ENCODE assay signal across 7 mouse cellular contexts in genomic region chr4:125115710-125116089, GRCm38 (mm10). TPM values are rescaled to one million over a fixed set of nuclear protein-coding genes. Genes with fewer than 3 reads are reported as not detected.
A peak's percentile ranks its signal among the peaks of the same experiment; 100 is the strongest.
DNase-seq lines count a peak whose midpoint lies in the region; ATAC-seq and TF ChIP-seq lines count a peak whose summit lies in the region.

No protein-coding gene starts in this region.

- H3K9me3 ChIP-seq in limb, embryonic 13.5 days, result no peaks in the 10 kb centered on the region

- H3K4me1 ChIP-seq in lung, adult 2 months (ENCODE audit: control insufficient read depth, insufficient read depth, low read length), result peaks cover 12% of the 10 kb centered on the region
- peaks cover 29% of the 10 kb centered on the region for H3K4me1 ChIP-seq in limb, embryonic 13.5 days

- H3K9ac ChIP-seq in limb, embryonic 13.5 days, result no peak overlapping the region

- H3K4me2 ChIP-seq in limb, embryonic 13.5 days (replicated peaks), result no peak overlapping the region; the same call in 1 of the 2 replicates

- peak; percentile 80 to 82 for DNase-seq in lung, adult 18-20 months
- DNase-seq in lung, adult 2 months, result no peak
- DNase-seq in brain, embryonic 14.5 days (ENCODE audit: low read depth), result peak; percentile 30
- peak; percentile 38 for DNase-seq in gastrocnemius, postnatal 10 days
- DNase-seq in natural killer cell, adult 2 months (ENCODE audit: low spot score in 2 of 2), result no peak
- no peak for DNase-seq in layer of hippocampus, adult 9-10 months (ENCODE audit: low spot score)

- peaks cover 19% of the 10 kb centered on the region for H3K36me3 ChIP-seq in limb, embryonic 13.5 days

- WGBS in lung, adult 2 months, result 28% methylated on average over 6 of the region's 6 CpGs
- WGBS in limb, embryonic 13.5 days, result 18% methylated on average over 6 of the region's 6 CpGs

- TF ChIP-seq POLR2A in lung, adult 2 months (IDR thresholded peaks at IDR 0.05; ENCODE audit: borderline replicate concordance, extremely low read depth, low read depth, low read length), result no peak
- no peak for TF ChIP-seq POLR2A in brain, embryonic 14.5 days (IDR thresholded peaks at IDR 0.05; ENCODE audit: borderline replicate concordance, extremely low read depth, insufficient read depth, insufficient read length, poor library complexity, severe bottlenecking)

- no peaks in the 10 kb centered on the region; the same call in 1 of the 2 replicates for H3K27me3 ChIP-seq in limb, embryonic 13.5 days

- no peak for TF ChIP-seq CTCF in lung, adult 2 months (IDR thresholded peaks at IDR 0.05; ENCODE audit: insufficient read depth, low read length)
- no peak for TF ChIP-seq CTCF in brain, embryonic 14.5 days (IDR thresholded peaks at IDR 0.05; ENCODE audit: borderline replicate concordance, extremely low read depth, insufficient read depth, insufficient read length)

- H3K4me3 ChIP-seq in lung, adult 2 months (replicated peaks; ENCODE audit: extremely low read depth, low read depth, low read length), result no peak overlapping the region
- H3K4me3 ChIP-seq in limb, embryonic 13.5 days, result no peak overlapping the region

- peak overlapping the region; percentile 16; the same call in 1 of the 2 replicates for H3K27ac ChIP-seq in limb, embryonic 13.5 days

- peak; percentile 9; the same call in 1 of the 2 replicates for ATAC-seq in limb, embryonic 13.5 days (ENCODE audit: low FRiP score, low read depth)

RNA-seq across cellular contexts. Expression of gene Zc3h12a, which starts 11.9 kb away (rescaled TPM):
- polyA plus RNA-seq in lung, adult 2 months (2012; rRNA removed), result 11.9 and 13.9 TPM in 2 replicates
- 0.57 and 0.85 TPM in 2 replicates for polyA plus RNA-seq in brain, embryonic 14.5 days (2012; rRNA removed)
- total RNA-seq in gastrocnemius, postnatal 10 days (2021), result 1 to 10 TPM; 2.0 to 2.2 TPM
- 0.41 and 0.46 TPM in 2 replicates for polyA plus RNA-seq in limb, embryonic 13.5 days (2015; fragmentation: Nextera tagmentation; extraction: Ambion mirVana)

RNA-seq across cellular contexts. Expression of gene Meaf6, which starts 30.8 kb away (rescaled TPM):
- polyA plus RNA-seq in lung, adult 2 months (2012; rRNA removed), result 9.5 and 14.2 TPM in 2 replicates
- polyA plus RNA-seq in brain, embryonic 14.5 days (2012; rRNA removed), result 126 and 140 TPM in 2 replicates
- 10 to 100 TPM in 1 of 2 experiments, 1 to 10 TPM in 1; 8.3 to 13.0 TPM for total RNA-seq in gastrocnemius, postnatal 10 days (2021)
- 67.8 and 69.8 TPM in 2 replicates for polyA plus RNA-seq in limb, embryonic 13.5 days (2015; fragmentation: Nextera tagmentation; extraction: Ambion mirVana)

RNA-seq across cellular contexts. Expression of gene Snip1, which starts 49.2 kb away (rescaled TPM):
- polyA plus RNA-seq in lung, adult 2 months (2012; rRNA removed), result 7.8 and 8.8 TPM in 2 replicates
- 19.0 and 20.6 TPM in 2 replicates for polyA plus RNA-seq in brain, embryonic 14.5 days (2012; rRNA removed)
- 1 to 10 TPM; 7.3 to 8.7 TPM for total RNA-seq in gastrocnemius, postnatal 10 days (2021)
- 32.6 and 33.0 TPM in 2 replicates for polyA plus RNA-seq in limb, embryonic 13.5 days (2015; fragmentation: Nextera tagmentation; extraction: Ambion mirVana)

RNA-seq across cellular contexts. Expression of gene Dnali1, which starts 50.2 kb away (rescaled TPM):
- polyA plus RNA-seq in lung, adult 2 months (2012; rRNA removed), result 14.9 and 15.8 TPM in 2 replicates
- polyA plus RNA-seq in brain, embryonic 14.5 days (2012; rRNA removed), result 1.2 and 1.8 TPM in 2 replicates
- total RNA-seq in gastrocnemius, postnatal 10 days (2021), result not detected
- not detected in 2 replicates for polyA plus RNA-seq in limb, embryonic 13.5 days (2015; fragmentation: Nextera tagmentation; extraction: Ambion mirVana)

Comparison
In these comparisons a context has a peak if more than half of its experiments do, and no peak if none do; other contexts are left out.
1. DNase-seq: peak in lung, adult 18-20 months (2 of 2), brain, embryonic 14.5 days (single experiment) and gastrocnemius, postnatal 10 days (single experiment); none in lung, adult 2 months (single experiment), natural killer cell, adult 2 months (0 of 2) and layer of hippocampus, adult 9-10 months (single experiment).